Mouse (Mus musculus) limb, embryonic 12.5 days (tissue): Measurements from ENCODE around the gene Ssr2. TPM values are rescaled to one million over a fixed set of nuclear protein-coding genes. Genes with fewer than 3 reads are reported as not detected.

ENCODE experiments used
- microRNA counts: library from miRNA; unstranded; fragments of <30 nt; microRNA quantifications from one replicate; lab custom pipeline; 2017
- microRNA-seq: library from miRNA; unstranded; fragments of <30 nt; microRNA quantifications from one replicate; pipeline ENCODE4, GENCODE M21; 2017
- polyA plus RNA-seq: library from polyadenylated mRNA; unstranded; fragments of >200 nt; fragmentation: Nextera tagmentation; extraction: Ambion mirVana; gene quantifications from 2 replicates; pipeline ENCODE4 v1.2.1, GENCODE M21; 2016

Ssr2 gene
- polyA plus RNA-seq, 1 experiment from 2014 or later, result 184 TPM

MicroRNA genes within 50 kb of the gene (microRNA counts, 519-probe panel; counts per million panel counts)
- not detected for microRNA mmu-miR-1905 (lab: Ali Mortazavi, UCI)

Small RNAs within 50 kb of the gene (microRNA-seq; reads per million reads assigned to microRNA genes)
- gene Mir1905, result not detected

Other genes starting within 250 kb of the Ssr2 start
- 2.6 and 2.9 TPM in 2 replicates for gene Tmem79, start 239.7 kb upstream of the Ssr2 start, polyA plus RNA-seq
- 69.2 and 74.4 TPM in 2 replicates for gene Smg5, start 239.6 kb upstream of the Ssr2 start, polyA plus RNA-seq
- 2.8 and 3.2 TPM in 2 replicates for gene Paqr6, start 211.3 kb upstream of the Ssr2 start, polyA plus RNA-seq
- gene Bglap3, start 203.1 kb upstream of the Ssr2 start, polyA plus RNA-seq, result 0.10 and 0.29 TPM in 2 replicates
- not detected in 2 replicates for gene Bglap2, start 197.2 kb upstream of the Ssr2 start, polyA plus RNA-seq
- not detected in 2 replicates for gene Bglap, start 191.4 kb upstream of the Ssr2 start, polyA plus RNA-seq
- gene Pmf1, start 165.5 kb upstream of the Ssr2 start, polyA plus RNA-seq, result 149 and 151 TPM in 2 replicates
- 13.7 and 16.2 TPM in 2 replicates for gene Slc25a44, start 150.7 kb upstream of the Ssr2 start, polyA plus RNA-seq
- 8.0 and 8.3 TPM in 2 replicates for gene Sema4a, start 114.7 kb upstream of the Ssr2 start, polyA plus RNA-seq
- 51.8 and 56.4 TPM in 2 replicates for gene Lmna, start 65.9 kb upstream of the Ssr2 start, polyA plus RNA-seq
- 37.4 and 38.0 TPM in 2 replicates for gene Mex3a, start 43.5 kb upstream of the Ssr2 start, polyA plus RNA-seq
- gene Rab25, start 27.6 kb upstream of the Ssr2 start, polyA plus RNA-seq, result 2.6 and 3.5 TPM in 2 replicates
- 134 and 139 TPM in 2 replicates for gene Lamtor2, start 22.8 kb upstream of the Ssr2 start, polyA plus RNA-seq
- 62.6 and 67.0 TPM in 2 replicates for gene Ubqln4, start 22.1 kb upstream of the Ssr2 start, polyA plus RNA-seq
- 122 and 123 TPM in 2 replicates for gene Arhgef2, start 30.1 kb downstream of the Ssr2 start, polyA plus RNA-seq
- not detected in 2 replicates for gene Rxfp4, start 77.3 kb downstream of the Ssr2 start, polyA plus RNA-seq
- 127 and 128 TPM in 2 replicates for gene Khdc4, start 109.9 kb downstream of the Ssr2 start, polyA plus RNA-seq
- 39.7 and 41.2 TPM in 2 replicates for gene Rit1, start 141.0 kb downstream of the Ssr2 start, polyA plus RNA-seq
- 32.0 and 36.8 TPM in 2 replicates for gene Syt11, start 199.3 kb downstream of the Ssr2 start, polyA plus RNA-seq